Mouse (Mus musculus): ENCODE results near the gene Wdfy3.

DNA sequence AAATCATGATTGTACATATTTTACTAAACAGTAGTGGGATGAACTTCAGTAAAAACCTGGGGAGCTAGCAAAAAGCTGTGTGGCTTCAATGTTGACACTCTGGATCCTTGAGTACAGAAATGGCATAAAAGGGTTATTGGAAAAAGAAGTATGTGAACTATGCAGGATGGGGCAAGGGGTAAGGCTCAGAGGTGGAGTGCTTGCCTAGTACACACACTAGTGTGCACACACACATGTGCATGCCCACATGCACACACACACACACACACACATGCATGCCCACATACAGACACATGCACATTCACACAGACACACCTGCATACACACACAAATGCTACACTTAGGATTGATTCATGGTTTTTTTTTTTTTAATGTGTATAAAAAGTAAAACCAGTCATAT lies 280.0 kb downstream of the Wdfy3 start:
- TF ChIP-seq ZC3H11A (IDR thresholded peaks at IDR 0.05; ENCODE audit: borderline replicate concordance, low read depth, low read length) (no peak), MAFK (IDR thresholded peaks at IDR 0.05; ENCODE audit: insufficient read depth, low read depth, low read length) (no peak), HCFC1 (IDR thresholded peaks at IDR 0.05; ENCODE audit: borderline replicate concordance, insufficient read depth, low read length) (no peak)
